ENCODE assay signal across 10 mouse cellular contexts in the genomic region with DNA sequence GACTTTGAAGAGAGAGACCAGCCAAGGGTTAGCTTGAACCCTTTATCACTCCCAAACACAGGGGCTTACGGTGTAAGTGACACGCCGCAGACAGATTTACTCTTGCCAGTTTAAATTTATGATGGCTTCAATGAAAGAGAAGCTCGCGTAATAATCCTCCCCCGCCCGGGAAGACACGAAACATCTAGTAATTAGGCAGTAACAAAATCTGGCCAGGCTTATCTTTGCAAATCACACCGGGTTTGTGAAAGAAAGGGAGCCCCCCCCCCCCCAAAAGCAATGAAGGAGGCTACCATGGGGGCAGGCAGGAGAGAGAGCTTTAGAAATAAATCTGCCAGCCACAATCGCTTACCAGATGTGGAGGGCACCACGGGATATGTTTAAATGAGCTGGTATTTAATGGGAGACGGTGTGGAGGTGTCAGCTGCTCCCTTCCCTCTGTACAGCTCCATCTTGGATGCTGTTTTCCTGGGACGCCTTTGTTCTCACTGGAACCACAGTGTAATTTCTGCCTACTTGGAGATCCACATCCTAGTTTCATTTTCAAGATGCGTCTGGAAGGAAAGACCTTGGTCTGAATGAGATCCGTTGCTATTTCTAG.
A peak's percentile ranks its signal among the peaks of the same experiment; 100 is the strongest.
DNase-seq lines count a peak whose midpoint lies in the region; ATAC-seq and TF ChIP-seq lines count a peak whose summit lies in the region.
"Had no signal": no experiment of that assay in that cellular context is flagged by ENCODE, and none has a peak within 500 bp of the region (broad histone marks: within the 10 kb centered on the region; RNA-seq: fewer than 3 reads in every experiment).

No protein-coding gene starts in this region.

- peak overlapping the region; percentile 44; the same call in 1 of the 2 replicates for H3K27ac ChIP-seq in kidney, embryonic 14.5 days (ENCODE audit: low read depth, low read length)
- H3K27ac ChIP-seq in kidney, postnatal 0 days = no peak overlapping the region
- H3K27ac ChIP-seq in neural tube, embryonic 13.5 days (replicated peaks) = peak overlapping the region; percentile 90
- H3K27ac ChIP-seq: embryonic facial prominence, embryonic 15.5 days had no signal

- peaks cover 14% of the 10 kb centered on the region; the same call in 1 of the 2 replicates for H3K4me1 ChIP-seq in kidney, embryonic 14.5 days (ENCODE audit: control insufficient read depth, insufficient read depth, low read length)
- H3K4me1 ChIP-seq in kidney, postnatal 0 days (replicated peaks; ENCODE audit: insufficient read depth, low read length) = peaks cover 6% of the 10 kb centered on the region; the same call in 1 of the 2 replicates
- H3K4me1 ChIP-seq in neural tube, embryonic 13.5 days (replicated peaks) = peaks cover 44% of the 10 kb centered on the region
- H3K4me1 ChIP-seq: embryonic facial prominence, embryonic 15.5 days had no signal

- peak; percentile 93 for ATAC-seq in kidney, embryonic 14.5 days (ENCODE audit: low FRiP score, low TSS enrichment)
- ATAC-seq in kidney, postnatal 0 days (replicated peaks; ENCODE audit: low FRiP score, low read depth) = peak; percentile 73
- ATAC-seq in neural tube, embryonic 13.5 days (ENCODE audit: low read depth) = peak; percentile 83

- intact Hi-C loops in left cerebral cortex, postnatal 36 days (cut with DNase I) = no loop called here

- 5% methylated on average over 15 of the region's 15 CpGs for WGBS in kidney, embryonic 14.5 days
- 11% methylated on average over 15 of the region's 15 CpGs for WGBS in kidney, postnatal 0 days
- WGBS in neural tube, embryonic 13.5 days = 7% methylated on average over 15 of the region's 15 CpGs

- H3K36me3 ChIP-seq in kidney, embryonic 14.5 days (ENCODE audit: control insufficient read depth, insufficient read depth, low read length) = no peaks in the 10 kb centered on the region
- no peaks in the 10 kb centered on the region for H3K36me3 ChIP-seq in kidney, postnatal 0 days (ENCODE audit: insufficient read depth, low read length)
- no peaks in the 10 kb centered on the region for H3K36me3 ChIP-seq in neural tube, embryonic 13.5 days
- H3K36me3 ChIP-seq: embryonic facial prominence, embryonic 15.5 days had no signal

- H3K27me3 ChIP-seq in kidney, embryonic 14.5 days (ENCODE audit: control insufficient read depth, insufficient read depth, low read length) = no peaks in the 10 kb centered on the region
- H3K27me3 ChIP-seq in kidney, postnatal 0 days (ENCODE audit: insufficient read depth, low read length) = no peaks in the 10 kb centered on the region
- H3K27me3 ChIP-seq in neural tube, embryonic 13.5 days = no peaks in the 10 kb centered on the region
- H3K27me3 ChIP-seq: embryonic facial prominence, embryonic 15.5 days had no signal

- TF ChIP-seq CTCF in kidney, postnatal 0 days (IDR thresholded peaks at IDR 0.05; ENCODE audit: low read depth) = no peak

- no peak overlapping the region for H3K9ac ChIP-seq in kidney, embryonic 14.5 days (ENCODE audit: low read depth, low read length)
- H3K9ac ChIP-seq in kidney, postnatal 0 days (ENCODE audit: low read depth, low read length) = 0 out of 2 replicates have a peak overlapping the region, but pooled peaks have one; percentile 19
- peak overlapping the region; percentile 31; the same call in 1 of the 2 replicates for H3K9ac ChIP-seq in neural tube, embryonic 13.5 days
- H3K9ac ChIP-seq: embryonic facial prominence, embryonic 15.5 days had no signal

- no peak overlapping the region; the same call in 1 of the 2 replicates for H3K4me3 ChIP-seq in kidney, embryonic 14.5 days (ENCODE audit: low read length)
- peak overlapping the region; percentile 24; the same call in 1 of the 2 replicates for H3K4me3 ChIP-seq in kidney, postnatal 0 days (replicated peaks; ENCODE audit: low read depth, low read length)
- no peak overlapping the region for H3K4me3 ChIP-seq in neural tube, embryonic 13.5 days
- H3K4me3 ChIP-seq: embryonic facial prominence, embryonic 15.5 days had no signal

- peak overlapping the region; percentile 15 for H3K4me2 ChIP-seq in kidney, embryonic 14.5 days (replicated peaks; ENCODE audit: low read depth, low read length)
- H3K4me2 ChIP-seq in kidney, postnatal 0 days (ENCODE audit: low read length) = peak overlapping the region; percentile 48
- peak overlapping the region; percentile 36 for H3K4me2 ChIP-seq in neural tube, embryonic 13.5 days
- H3K4me2 ChIP-seq: embryonic facial prominence, embryonic 15.5 days; heart, embryonic 11.5 days had no signal

- no peak for DNase-seq in kidney, postnatal 14 days
- peak; percentile 64 for DNase-seq in embryo, embryonic 11 days
- peak; percentile 86 for DNase-seq in kidney, postnatal 0 days (ENCODE audit: low spot score)
- no peak for DNase-seq in right cerebral cortex, adult 2 months (ENCODE audit: low spot score in 2 of 2)
- DNase-seq in left cerebral cortex, postnatal 36 days (ENCODE audit: low spot score in 2 of 2) = no peak
- DNase-seq: thymus, adult 2 months had no signal

- H3K9me3 ChIP-seq in kidney, embryonic 14.5 days (ENCODE audit: control insufficient read depth, low read length) = no peaks in the 10 kb centered on the region
- no peaks in the 10 kb centered on the region for H3K9me3 ChIP-seq in kidney, postnatal 0 days (replicated peaks; ENCODE audit: low read length)
- no peaks in the 10 kb centered on the region for H3K9me3 ChIP-seq in neural tube, embryonic 13.5 days
- H3K9me3 ChIP-seq: embryonic facial prominence, embryonic 15.5 days had no signal

Comparison
In these comparisons a context has a peak if more than half of its experiments do, and no peak if none do; other contexts are left out.
1. DNase-seq: peak in embryo, embryonic 11 days (single experiment) and kidney, postnatal 0 days (single experiment); none in kidney, postnatal 14 days (single experiment), right cerebral cortex, adult 2 months (0 of 2) and left cerebral cortex, postnatal 36 days (0 of 2).
2. Peak in every context shown above with its lines, with median percentiles within 50 percentile points of each other: ATAC-seq and H3K4me2 ChIP-seq.